Mouse (Mus musculus) gastrocnemius, adult 2 months (tissue): Measurements from ENCODE around the gene Nrde2. TPM values are rescaled to one million over a fixed set of nuclear protein-coding genes. Genes with fewer than 3 reads are reported as not detected.

Experiments
- DNase-seq: peaks from one replicate; pipeline ENCODE4 v3.0.0; 2022
- H3K27ac ChIP-seq: fragments of 200-600 bp; 2 replicates; pipeline ENCODE4 v1.8.1; 2022; ENCODE audit warnings: mild to moderate bottlenecking
- H3K4me3 ChIP-seq: fragments of 200-600 bp; 2 replicates; pipeline ENCODE4 v1.8.1; 2022; ENCODE audit warnings: mild to moderate bottlenecking, moderate library complexity
- CTCF ChIP-seq: fragments of 200-600 bp; IDR thresholded peaks from 2 replicates; pipeline ENCODE4 v1.8.1; 2022; ENCODE audit warnings: antibody characterized with exemption, mild to moderate bottlenecking, moderate library complexity
- intact Hi-C: fragments of 180-260 bp; cut with DNase I; formaldehyde crosslinking; loops from one replicate; pipeline ENCODE4 v1.15.1; 2025
- total RNA-seq, 2 experiments: library from RNA; stranded (reverse); gene quantifications; 2 replicates each; pipeline ENCODE4 v1.2.3; 2021

The Nrde2 gene
- total RNA-seq, 2 experiments from 2014 or later: 7.8 to 9.1 TPM

DNA sequence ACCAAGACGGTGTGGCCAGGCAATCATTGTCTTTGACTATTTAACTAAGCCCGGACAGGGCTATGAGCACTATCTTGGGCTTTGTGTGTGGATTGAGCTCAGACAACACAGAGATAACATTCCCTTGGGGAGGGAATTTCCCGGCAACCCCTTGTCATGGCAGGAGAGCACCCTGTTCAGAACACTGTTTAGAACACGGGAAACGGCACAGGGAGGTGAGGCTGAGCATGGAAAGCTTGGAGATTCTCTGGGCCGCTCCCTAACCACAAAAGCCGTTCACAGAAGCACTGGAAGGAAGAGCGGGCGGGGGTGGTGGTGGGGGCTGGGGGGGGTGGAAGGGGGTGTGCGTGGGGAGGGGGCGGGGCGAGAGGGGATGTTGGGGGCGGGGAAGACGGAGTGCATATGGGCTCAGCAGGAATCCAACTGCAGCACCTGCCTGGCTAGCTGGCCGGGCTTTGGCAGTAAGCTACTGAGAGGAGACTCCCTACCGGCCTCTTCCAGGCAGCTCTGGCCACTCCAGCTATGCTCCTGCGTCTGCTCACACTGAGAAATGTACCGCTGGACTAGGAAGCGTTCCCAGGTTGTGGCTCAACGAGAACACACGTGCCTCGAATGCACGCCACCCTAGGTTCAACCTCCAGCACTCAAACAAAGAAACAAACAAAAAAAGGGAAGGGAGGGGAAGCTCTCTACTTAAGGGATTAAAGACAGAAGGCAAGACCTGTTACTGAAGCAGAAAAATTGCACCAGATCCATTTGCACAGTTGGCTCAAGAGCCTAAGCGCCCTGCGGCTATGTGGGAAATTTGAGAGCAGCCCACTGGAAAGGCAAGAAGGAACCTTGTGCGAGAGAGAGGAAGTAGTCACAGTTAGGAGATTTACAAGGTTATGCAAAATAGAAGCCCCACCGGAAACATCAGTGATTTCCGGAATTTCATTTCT, 8.7 kb upstream of the Nrde2 start:
- no peak for TF ChIP-seq CTCF
- intact Hi-C loops: no loop called here
- peak overlapping the region; percentile 82 for H3K27ac ChIP-seq
- peak; percentile 59 for DNase-seq
- H3K4me3 ChIP-seq: peak overlapping the region; percentile 61

DNA sequence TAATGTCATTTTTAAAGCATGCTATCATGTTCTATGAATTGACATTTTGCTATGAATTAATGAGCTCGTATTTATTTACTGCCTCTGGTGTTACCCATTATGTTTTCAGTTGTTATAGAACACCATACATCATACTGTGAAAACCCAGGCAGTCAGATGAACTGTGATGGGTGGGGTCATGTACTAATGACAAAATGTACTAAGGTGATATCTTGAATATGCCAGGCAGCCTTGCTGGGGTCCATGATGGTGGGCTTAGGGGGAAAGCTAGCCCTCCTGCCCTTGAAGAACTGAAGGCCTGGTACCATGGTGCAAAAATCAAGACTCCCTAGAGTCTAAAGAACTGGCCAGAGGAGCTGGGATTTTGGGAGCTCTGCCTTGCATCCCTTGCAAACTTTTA, 8.0 kb upstream of the Nrde2 start:
- no peak for DNase-seq
- intact Hi-C loops: no loop called here
- H3K27ac ChIP-seq: peak overlapping the region; percentile 68
- no peak overlapping the region; the same call in 1 of the 2 replicates for H3K4me3 ChIP-seq
- TF ChIP-seq CTCF: no peak

DNA sequence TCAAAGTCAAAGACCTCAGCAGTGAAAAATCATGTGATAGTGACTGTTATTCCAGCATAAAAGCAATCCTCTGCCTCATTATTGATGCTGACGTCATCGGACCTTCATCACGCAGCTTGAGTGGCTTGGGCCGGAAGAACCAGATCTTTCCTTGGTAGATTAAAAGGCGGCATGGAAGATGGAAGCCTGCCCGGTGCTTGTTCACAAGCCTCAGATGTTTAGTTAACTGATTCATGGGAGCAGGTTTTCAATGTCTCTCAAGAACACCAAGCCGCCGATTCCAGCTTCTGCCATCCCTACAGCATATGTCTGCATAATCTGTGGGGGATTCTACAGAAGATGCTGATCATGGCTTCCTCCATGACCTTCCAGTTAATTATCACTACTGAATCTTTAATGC, 7.5 kb upstream of the Nrde2 start:
- no peak for DNase-seq
- intact Hi-C loops: no loop called here
- no peak overlapping the region for H3K27ac ChIP-seq

DNA sequence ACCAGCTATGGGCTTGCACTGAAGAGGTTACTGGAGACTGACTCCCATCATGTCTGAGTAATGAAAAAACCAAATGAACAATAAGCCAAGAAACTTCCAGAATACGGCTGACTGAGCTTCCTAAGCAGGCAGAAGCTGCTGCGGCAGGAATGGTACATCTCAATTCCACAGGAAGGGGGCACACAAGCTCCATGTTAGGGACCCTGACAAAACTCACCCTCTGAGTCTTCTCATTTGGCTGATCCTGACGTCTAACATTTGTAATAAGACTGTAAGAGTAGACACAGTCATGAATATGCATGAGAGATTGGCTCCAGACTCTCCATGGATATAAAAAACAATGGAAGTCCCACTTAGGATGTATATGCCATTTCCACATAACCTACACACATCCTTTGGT, 6.7 kb upstream of the Nrde2 start:
- Histone ChIP-seq H3K27ac (no peak overlapping the region), H3K4me3 (no peak overlapping the region)
- TF ChIP-seq CTCF: peak; percentile 62
- peak; percentile 52 for DNase-seq
- intact Hi-C loops: no loop called here

More for the DNA sequence above, 7.5 kb upstream of the Nrde2 start:
- no peak overlapping the region for H3K4me3 ChIP-seq
- no peak for TF ChIP-seq CTCF

DNA sequence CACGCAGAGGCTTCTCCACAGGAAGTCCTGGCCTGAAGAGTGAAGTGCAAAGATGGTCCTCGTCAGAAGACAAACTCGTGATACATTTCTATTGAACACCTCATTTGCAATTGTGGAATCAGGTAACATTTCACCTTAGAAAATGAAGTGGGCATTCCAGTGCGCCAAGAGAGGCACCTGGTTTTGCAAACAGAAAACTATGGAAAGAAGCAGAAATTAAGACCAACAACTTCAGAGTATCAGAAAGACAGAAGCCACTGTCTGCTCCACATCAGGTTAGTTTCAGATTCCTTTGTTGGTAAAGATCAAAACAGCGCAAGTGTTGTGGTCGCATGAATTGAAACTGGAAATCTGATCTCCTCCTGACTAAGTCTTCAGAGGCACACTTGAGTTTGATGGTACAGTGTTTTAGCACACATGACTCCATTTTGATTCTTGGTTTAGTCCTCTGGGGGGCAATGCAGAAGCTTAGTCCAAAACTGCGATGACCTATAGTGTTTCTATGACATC, 5.6 kb upstream of the Nrde2 start:
- H3K27ac ChIP-seq: no peak overlapping the region
- DNase-seq: no peak
- intact Hi-C loops: loop anchor here (5.0 kb wide), 1 partner anchor 437 kb away; no protein-coding TSS in a partner anchor
- no peak for TF ChIP-seq CTCF
- H3K4me3 ChIP-seq: no peak overlapping the region

DNA sequence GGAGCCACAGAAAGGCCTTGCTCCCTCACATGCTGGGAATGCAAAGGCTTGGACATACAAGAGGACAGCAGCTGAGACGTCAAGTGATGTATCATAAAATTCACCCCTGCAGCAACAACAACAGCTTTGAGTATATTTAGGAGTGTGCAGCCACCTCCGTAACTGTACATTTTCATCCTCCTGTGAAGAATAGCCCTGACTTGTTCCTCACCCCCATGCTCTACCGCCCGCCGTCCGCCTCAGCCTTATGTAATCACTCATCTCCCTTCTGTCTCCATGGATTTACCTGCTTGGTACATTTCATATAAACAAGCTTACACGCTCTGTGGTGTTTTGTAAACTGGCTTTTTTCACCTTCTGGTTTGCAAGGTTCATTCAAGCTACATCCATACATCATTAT, 7.0 kb downstream of the Nrde2 start:
- no peak for TF ChIP-seq CTCF
- DNase-seq: no peak
- intact Hi-C loops: no loop called here
- H3K27ac ChIP-seq: no peak overlapping the region
- H3K4me3 ChIP-seq: no peak overlapping the region

DNA sequence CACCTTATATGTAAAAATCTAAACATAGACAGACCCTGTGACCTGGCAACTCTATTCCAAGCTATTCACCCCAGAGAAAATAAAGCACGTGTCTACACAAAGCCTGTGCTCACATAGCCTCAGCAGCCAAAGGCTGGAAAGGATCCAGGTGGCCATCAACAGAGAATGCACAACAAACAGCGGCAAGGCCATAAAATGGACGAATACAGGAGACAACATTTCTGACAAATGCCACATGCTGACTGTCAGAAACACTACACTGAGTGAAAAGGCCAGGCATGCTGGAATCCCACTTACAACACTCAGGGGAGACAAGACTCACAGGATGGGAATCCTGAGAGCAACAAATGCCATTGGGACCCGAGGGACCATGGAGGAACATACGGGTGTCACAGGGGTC, 15.2 kb downstream of the Nrde2 start:
- Histone ChIP-seq H3K4me3 (no peak overlapping the region), H3K27ac (no peak overlapping the region)
- TF ChIP-seq CTCF: no peak
- intact Hi-C loops: no loop called here
- no peak for DNase-seq

DNA sequence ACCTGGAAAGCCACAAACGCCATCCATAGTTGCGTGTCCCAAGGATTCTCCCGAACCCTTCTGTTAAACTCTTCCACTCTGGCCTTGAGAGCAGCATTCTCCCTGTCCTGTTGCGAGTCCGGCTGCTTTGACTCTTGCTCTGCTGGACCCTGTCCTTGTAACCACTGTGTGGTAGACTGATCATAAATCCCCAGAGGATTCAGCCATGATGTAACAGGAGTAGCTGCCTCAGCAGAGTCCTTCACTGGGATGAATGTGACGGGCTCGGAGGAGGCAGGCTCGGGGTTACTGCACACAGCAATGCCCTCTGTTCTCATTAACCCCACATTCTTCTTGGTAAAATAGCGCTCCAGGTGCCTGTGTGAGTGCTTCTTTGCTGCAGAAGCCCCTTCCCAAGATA, 15.7 kb downstream of the Nrde2 start:
- intact Hi-C loops: no loop called here
- no peak for TF ChIP-seq CTCF
- DNase-seq: no peak
- Histone ChIP-seq H3K4me3 (no peak overlapping the region), H3K27ac (no peak overlapping the region)

DNA sequence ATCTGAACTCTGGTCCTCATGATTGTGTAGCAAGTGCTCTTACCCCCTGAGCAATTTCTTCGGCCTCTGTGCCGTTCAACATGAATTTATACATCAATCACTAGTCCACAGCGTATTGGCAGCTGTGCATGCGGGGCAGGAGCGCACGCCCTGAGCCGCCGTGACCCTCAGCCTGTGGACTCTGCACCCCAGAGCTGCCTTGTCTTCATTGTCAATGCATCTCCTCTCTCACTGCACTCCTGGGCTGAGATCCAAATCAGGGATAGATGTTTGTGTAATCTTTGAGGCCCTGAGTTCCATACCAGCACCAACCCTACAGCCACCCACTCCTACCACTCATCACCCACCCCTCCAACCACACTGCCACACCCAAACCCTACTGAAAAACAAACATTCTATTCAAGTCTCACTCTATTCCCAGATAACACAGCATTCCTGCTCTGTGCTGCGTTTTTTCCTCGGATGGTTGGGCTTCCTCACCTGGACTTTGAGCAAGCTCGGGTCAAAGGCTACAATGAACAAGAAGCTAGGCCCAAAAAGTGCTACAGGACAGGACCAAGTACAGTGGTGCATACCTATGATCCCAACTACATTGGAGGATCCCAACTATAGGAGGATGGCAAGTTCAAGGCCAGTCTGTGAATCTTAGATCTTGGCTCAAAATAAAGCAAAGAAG, 16.5 kb downstream of the Nrde2 start:
- H3K27ac ChIP-seq: no peak overlapping the region
- TF ChIP-seq CTCF: no peak
- DNase-seq: no peak
- intact Hi-C loops: no loop called here
- no peak overlapping the region for H3K4me3 ChIP-seq

DNA sequence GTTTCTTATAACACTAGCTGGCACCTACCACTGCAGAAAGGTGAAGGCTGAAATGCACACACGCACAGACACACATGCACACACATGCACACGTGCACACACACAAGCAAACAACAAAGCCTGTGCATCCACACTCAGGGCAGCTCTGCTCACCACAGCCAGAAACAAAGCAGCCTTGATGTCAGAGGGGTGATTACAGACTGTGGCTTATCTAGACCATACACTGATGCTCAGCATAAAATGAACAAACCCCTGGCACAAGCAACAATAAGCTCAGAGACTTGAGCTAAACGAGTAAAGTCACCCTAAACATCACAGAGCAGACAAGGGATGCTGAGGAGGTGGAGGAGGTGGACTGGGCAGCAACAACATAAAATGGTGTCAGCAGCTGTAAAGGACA, 24.3 kb downstream of the Nrde2 start:
- no peak for TF ChIP-seq CTCF
- intact Hi-C loops: no loop called here

DNA sequence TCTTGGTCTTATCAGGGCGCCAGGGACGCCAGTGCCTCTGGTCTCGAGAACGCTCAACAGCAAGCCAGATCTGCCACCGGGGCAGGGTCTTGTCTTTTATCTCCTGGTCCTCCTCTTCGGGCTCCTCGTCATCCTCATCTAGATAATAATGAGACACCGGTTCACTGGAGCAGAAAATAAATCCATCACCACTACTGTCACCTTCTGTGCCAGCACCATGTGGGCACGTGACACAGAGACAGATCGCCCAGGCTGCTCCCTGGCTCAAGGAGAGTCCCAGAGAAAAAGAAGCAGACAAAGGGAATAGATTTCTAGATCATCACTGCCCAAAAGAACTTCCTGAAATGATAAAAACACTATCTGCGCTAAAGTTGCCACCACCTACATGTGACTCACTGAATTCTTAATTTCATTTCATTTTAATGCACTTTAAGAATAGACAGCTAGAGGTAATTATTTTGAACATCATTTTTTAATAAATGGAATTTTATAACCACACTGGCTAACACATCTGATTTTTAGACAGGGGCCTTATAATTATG, 25.0 kb downstream of the Nrde2 start:
- no peak for TF ChIP-seq CTCF
- intact Hi-C loops: no loop called here
- H3K4me3 ChIP-seq: no peak overlapping the region
- H3K27ac ChIP-seq: no peak overlapping the region
- DNase-seq: no peak

More for the DNA sequence above, 24.3 kb downstream of the Nrde2 start:
- DNase-seq: no peak
- Histone ChIP-seq H3K4me3 (no peak overlapping the region), H3K27ac (no peak overlapping the region)

DNA sequence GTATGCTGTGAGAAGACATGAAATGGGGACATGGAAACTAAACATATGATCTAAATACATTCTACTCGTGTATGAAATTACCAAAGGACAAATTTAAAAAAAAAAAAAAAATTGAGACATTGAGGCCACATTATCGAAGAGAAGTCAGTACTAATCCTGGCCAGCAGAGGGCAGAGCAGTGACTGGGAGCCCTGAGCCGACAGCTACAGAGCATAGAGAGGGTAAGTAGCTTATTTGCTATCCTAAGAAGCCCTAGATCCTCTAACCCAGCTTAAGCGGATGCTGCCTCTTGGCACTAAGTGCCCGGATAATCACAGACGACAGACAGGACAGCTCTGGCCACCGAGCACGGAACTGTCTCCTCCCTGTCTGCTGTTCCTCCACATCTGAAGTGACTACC, 27.8 kb downstream of the Nrde2 start:
- DNase-seq: peak; percentile 72
- Histone ChIP-seq H3K27ac (no peak overlapping the region), H3K4me3 (no peak overlapping the region)
- peak; percentile 80 for TF ChIP-seq CTCF
- intact Hi-C loops: no loop called here

DNA sequence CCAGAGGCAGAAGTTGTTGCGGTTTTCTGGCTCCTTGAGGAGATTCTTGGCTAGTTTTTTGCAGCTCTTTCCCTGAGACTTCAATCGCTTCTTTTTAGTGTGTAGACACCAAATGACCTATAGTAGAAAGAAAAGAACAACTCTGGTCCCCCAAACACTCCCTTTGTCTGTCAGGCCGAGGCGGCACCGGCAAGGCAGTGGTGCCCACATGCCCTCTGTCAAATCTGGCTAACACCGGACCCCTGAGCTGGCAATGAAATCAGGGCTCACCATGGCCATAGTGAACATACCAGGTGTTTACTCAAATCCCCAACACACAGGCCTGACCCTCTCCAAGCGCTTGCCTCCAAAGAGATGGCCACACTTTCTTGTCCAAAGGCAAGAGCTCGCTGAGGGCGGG, 28.3 kb downstream of the Nrde2 start:
- intact Hi-C loops: no loop called here
- TF ChIP-seq CTCF: no peak

More for the DNA sequence above, 28.3 kb downstream of the Nrde2 start:
- Histone ChIP-seq H3K4me3 (no peak overlapping the region), H3K27ac (no peak overlapping the region)
- no peak for DNase-seq
